Mouse (Mus musculus): ENCODE data around the gene Nmt1. TPM values are rescaled to one million over a fixed set of nuclear protein-coding genes. Genes with fewer than 3 reads are reported as not detected.

Nmt1 gene
- polyA plus RNA-seq, 1 experiment from 2014 or later, result 64.7 TPM

- H3K4me3 ChIP-seq (ENCODE audit: low read length), result no peak overlapping the region
Observed at GRCm38 (mm10) chr11:103033030-103033429, 5.0 kb downstream of the Nmt1 start.

GRCm38 (mm10) chr11:103035007-103035406, 7.0 kb downstream of the Nmt1 start:
- Histone ChIP-seq H3K27ac (ENCODE audit: low read length) (no peak overlapping the region), H3K4me3 (ENCODE audit: low read length) (no peak overlapping the region), H3K9me3 (ENCODE audit: control insufficient read depth, low read length) (no peaks in the 10 kb centered on the region), H3K36me3 (ENCODE audit: control insufficient read depth, insufficient read depth, low read length) (0 out of 2 replicates have a peak, but pooled peaks cover 2% of the 10 kb centered on the region), H3K9ac (ENCODE audit: low read length) (no peak overlapping the region), H3K4me2 (ENCODE audit: low read depth, low read length) (no peak overlapping the region), H3K27me3 (ENCODE audit: control insufficient read depth, insufficient read depth, low read depth, low read length) (no peaks in the 10 kb centered on the region), H3K4me1 (replicated peaks; ENCODE audit: control insufficient read depth, insufficient read depth, low read length) (no peaks in the 10 kb centered on the region)
- ATAC-seq (ENCODE audit: low read depth), result no peak
- 76% methylated on average over 6 of the region's 6 CpGs for WGBS

More at GRCm38 (mm10) chr11:103033030-103033429, 5.0 kb downstream of the Nmt1 start:
- WGBS, result 83% methylated on average over 3 of the region's 3 CpGs
- no peak overlapping the region for H3K9ac ChIP-seq (ENCODE audit: low read length)
- no peaks in the 10 kb centered on the region for H3K27me3 ChIP-seq (ENCODE audit: control insufficient read depth, insufficient read depth, low read depth, low read length)
- no peak overlapping the region for H3K27ac ChIP-seq (ENCODE audit: low read length)
- no peaks in the 10 kb centered on the region for H3K9me3 ChIP-seq (ENCODE audit: control insufficient read depth, low read length)
- no peak for ATAC-seq (ENCODE audit: low read depth)
- peaks cover 4% of the 10 kb centered on the region for H3K4me1 ChIP-seq (replicated peaks; ENCODE audit: control insufficient read depth, insufficient read depth, low read length)
- H3K36me3 ChIP-seq (ENCODE audit: control insufficient read depth, insufficient read depth, low read length), result 0 out of 2 replicates have a peak, but pooled peaks cover 2% of the 10 kb centered on the region
- H3K4me2 ChIP-seq (ENCODE audit: low read depth, low read length), result no peak overlapping the region

GRCm38 (mm10) chr11:103036881-103037465, 9.0 kb downstream of the Nmt1 start:
- Histone ChIP-seq H3K4me3 (ENCODE audit: low read length) (no peak overlapping the region), H3K4me1 (replicated peaks; ENCODE audit: control insufficient read depth, insufficient read depth, low read length) (no peaks in the 10 kb centered on the region), H3K9me3 (ENCODE audit: control insufficient read depth, low read length) (no peaks in the 10 kb centered on the region), H3K27ac (ENCODE audit: low read length) (no peak overlapping the region), H3K4me2 (ENCODE audit: low read depth, low read length) (no peak overlapping the region), H3K27me3 (ENCODE audit: control insufficient read depth, insufficient read depth, low read depth, low read length) (no peaks in the 10 kb centered on the region), H3K9ac (ENCODE audit: low read length) (no peak overlapping the region), H3K36me3 (ENCODE audit: control insufficient read depth, insufficient read depth, low read length) (0 out of 2 replicates have a peak, but pooled peaks cover 2% of the 10 kb centered on the region)
- ATAC-seq (ENCODE audit: low read depth), result no peak
- 85% methylated on average over 8 of the region's 8 CpGs for WGBS

GRCm38 (mm10) chr11:103038037-103038436, 10.0 kb downstream of the Nmt1 start:
- Histone ChIP-seq H3K9ac (ENCODE audit: low read length) (no peak overlapping the region), H3K27me3 (ENCODE audit: control insufficient read depth, insufficient read depth, low read depth, low read length) (no peaks in the 10 kb centered on the region), H3K4me1 (replicated peaks; ENCODE audit: control insufficient read depth, insufficient read depth, low read length) (no peaks in the 10 kb centered on the region), H3K9me3 (ENCODE audit: control insufficient read depth, low read length) (no peaks in the 10 kb centered on the region), H3K4me2 (ENCODE audit: low read depth, low read length) (no peak overlapping the region), H3K27ac (ENCODE audit: low read length) (no peak overlapping the region), H3K36me3 (ENCODE audit: control insufficient read depth, insufficient read depth, low read length) (0 out of 2 replicates have a peak, but pooled peaks cover 2% of the 10 kb centered on the region), H3K4me3 (ENCODE audit: low read length) (no peak overlapping the region)
- 74% methylated on average over 6 of the region's 6 CpGs for WGBS
- no peak for ATAC-seq (ENCODE audit: low read depth)

GRCm38 (mm10) chr11:103042828-103043227, 14.8 kb downstream of the Nmt1 start:
- Histone ChIP-seq H3K9ac (ENCODE audit: low read length) (no peak overlapping the region), H3K4me2 (ENCODE audit: low read depth, low read length) (no peak overlapping the region), H3K27me3 (ENCODE audit: control insufficient read depth, insufficient read depth, low read depth, low read length) (no peaks in the 10 kb centered on the region), H3K9me3 (ENCODE audit: control insufficient read depth, low read length) (no peaks in the 10 kb centered on the region), H3K4me3 (ENCODE audit: low read length) (no peak overlapping the region), H3K27ac (ENCODE audit: low read length) (no peak overlapping the region), H3K36me3 (ENCODE audit: control insufficient read depth, insufficient read depth, low read length) (peaks cover 27% of the 10 kb centered on the region), H3K4me1 (replicated peaks; ENCODE audit: control insufficient read depth, insufficient read depth, low read length) (no peaks in the 10 kb centered on the region)
- WGBS, result 65% methylated on average over 4 of the region's 4 CpGs
- no peak for ATAC-seq (ENCODE audit: low read depth)

GRCm38 (mm10) chr11:103043982-103044381, 16.0 kb downstream of the Nmt1 start:
- no peaks in the 10 kb centered on the region for H3K4me1 ChIP-seq (replicated peaks; ENCODE audit: control insufficient read depth, insufficient read depth, low read length)
- H3K4me3 ChIP-seq (ENCODE audit: low read length), result no peak overlapping the region
- no peaks in the 10 kb centered on the region for H3K9me3 ChIP-seq (ENCODE audit: control insufficient read depth, low read length)
- ATAC-seq (ENCODE audit: low read depth), result no peak
- no peak overlapping the region for H3K27ac ChIP-seq (ENCODE audit: low read length)
- H3K27me3 ChIP-seq (ENCODE audit: control insufficient read depth, insufficient read depth, low read depth, low read length), result no peaks in the 10 kb centered on the region
- WGBS, result 97% methylated on average over 3 of the region's 3 CpGs
- peaks cover 27% of the 10 kb centered on the region for H3K36me3 ChIP-seq (ENCODE audit: control insufficient read depth, insufficient read depth, low read length)
- H3K4me2 ChIP-seq (ENCODE audit: low read depth, low read length), result no peak overlapping the region
- no peak overlapping the region for H3K9ac ChIP-seq (ENCODE audit: low read length)

GRCm38 (mm10) chr11:103046286-103046685, 18.3 kb downstream of the Nmt1 start:
- Histone ChIP-seq H3K27ac (ENCODE audit: low read length) (no peak overlapping the region), H3K9me3 (ENCODE audit: control insufficient read depth, low read length) (no peaks in the 10 kb centered on the region), H3K4me1 (replicated peaks; ENCODE audit: control insufficient read depth, insufficient read depth, low read length) (no peaks in the 10 kb centered on the region), H3K4me3 (ENCODE audit: low read length) (no peak overlapping the region), H3K4me2 (ENCODE audit: low read depth, low read length) (no peak overlapping the region), H3K9ac (ENCODE audit: low read length) (no peak overlapping the region), H3K36me3 (ENCODE audit: control insufficient read depth, insufficient read depth, low read length) (peaks cover 37% of the 10 kb centered on the region), H3K27me3 (ENCODE audit: control insufficient read depth, insufficient read depth, low read depth, low read length) (no peaks in the 10 kb centered on the region)
- no peak for ATAC-seq (ENCODE audit: low read depth)
- WGBS, result 54% methylated on average over 8 of the region's 8 CpGs

- no peak for ATAC-seq (ENCODE audit: low read depth)
- Histone ChIP-seq H3K9ac (ENCODE audit: low read length) (no peak overlapping the region), H3K4me1 (replicated peaks; ENCODE audit: control insufficient read depth, insufficient read depth, low read length) (no peaks in the 10 kb centered on the region), H3K4me3 (ENCODE audit: low read length) (no peak overlapping the region), H3K27me3 (ENCODE audit: control insufficient read depth, insufficient read depth, low read depth, low read length) (no peaks in the 10 kb centered on the region), H3K36me3 (ENCODE audit: control insufficient read depth, insufficient read depth, low read length) (peaks cover 34% of the 10 kb centered on the region), H3K27ac (ENCODE audit: low read length) (no peak overlapping the region), H3K9me3 (ENCODE audit: control insufficient read depth, low read length) (no peaks in the 10 kb centered on the region), H3K4me2 (ENCODE audit: low read depth, low read length) (no peak overlapping the region)
- 76% methylated on average over 5 of the region's 5 CpGs for WGBS
Observed at GRCm38 (mm10) chr11:103049611-103050010, 21.6 kb downstream of the Nmt1 start.

- Histone ChIP-seq H3K27ac (ENCODE audit: low read length) (no peak overlapping the region), H3K4me1 (replicated peaks; ENCODE audit: control insufficient read depth, insufficient read depth, low read length) (no peaks in the 10 kb centered on the region), H3K4me2 (ENCODE audit: low read depth, low read length) (no peak overlapping the region), H3K9me3 (ENCODE audit: control insufficient read depth, low read length) (no peaks in the 10 kb centered on the region), H3K4me3 (ENCODE audit: low read length) (no peak overlapping the region), H3K36me3 (ENCODE audit: control insufficient read depth, insufficient read depth, low read length) (peaks cover 29% of the 10 kb centered on the region), H3K9ac (ENCODE audit: low read length) (no peak overlapping the region), H3K27me3 (ENCODE audit: control insufficient read depth, insufficient read depth, low read depth, low read length) (no peaks in the 10 kb centered on the region)
- WGBS, result 85% methylated on average over 9 of the region's 9 CpGs
- no peak for ATAC-seq (ENCODE audit: low read depth)
Observed at GRCm38 (mm10) chr11:103050153-103050552, 22.2 kb downstream of the Nmt1 start.
